Mouse (Mus musculus) urinary bladder, postnatal 36 days (tissue): ENCODE measurements at regions not wholly inside any gene's neighbourhood (a gene's known extent, or its start where the extent isn't known, plus 50 kb on each side); places are given as distances from the start of the nearest gene placed in this dataset.

Source experiments
- DNase-seq, 2 experiments: peaks; one replicate each; pipeline ENCODE4 v3.0.0; 2022; ENCODE audit warnings: low spot score in 2 of 2, mixed read lengths in 1 of 2

DNA sequence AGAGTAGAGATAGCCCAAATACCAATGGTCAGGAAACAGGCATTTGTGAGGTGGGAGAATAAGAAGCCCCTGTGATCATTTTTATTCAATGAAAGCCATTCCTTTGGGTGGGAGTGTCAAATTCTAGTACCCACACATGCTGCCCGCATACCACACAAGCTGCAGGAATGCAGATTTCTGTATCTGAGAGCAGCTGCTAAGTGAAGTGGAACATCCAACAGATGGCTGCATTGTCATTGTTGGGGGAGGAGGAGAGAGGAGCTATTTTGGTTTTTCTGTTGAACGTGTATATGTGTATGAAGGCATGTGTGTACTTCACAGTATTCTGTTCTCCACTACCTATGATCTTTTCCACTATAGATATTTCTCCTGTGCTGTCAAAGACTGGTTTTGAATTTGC is 392.3 kb upstream of the Mef2c start:
- no peak for DNase-seq

DNA sequence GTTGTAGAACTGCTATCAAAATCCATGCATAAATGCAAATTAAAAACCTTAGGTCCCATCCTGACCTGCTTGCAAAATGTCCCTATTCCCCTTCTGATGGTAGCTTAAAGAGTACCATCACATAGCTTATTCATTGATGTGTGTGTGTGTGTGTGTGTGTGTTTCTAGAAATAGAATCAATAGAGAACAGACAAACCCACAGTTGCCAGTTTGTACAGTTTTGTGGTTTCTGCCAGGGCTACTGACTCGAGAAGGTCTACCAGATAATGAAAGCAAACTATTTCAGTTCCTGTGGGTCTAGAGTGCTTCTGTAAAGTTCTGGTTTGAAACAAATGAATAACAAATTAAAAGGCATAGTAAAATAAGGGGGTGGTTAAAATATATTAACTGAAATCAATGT is 391.5 kb upstream of the Mef2c start:
- DNase-seq = no peak

DNA sequence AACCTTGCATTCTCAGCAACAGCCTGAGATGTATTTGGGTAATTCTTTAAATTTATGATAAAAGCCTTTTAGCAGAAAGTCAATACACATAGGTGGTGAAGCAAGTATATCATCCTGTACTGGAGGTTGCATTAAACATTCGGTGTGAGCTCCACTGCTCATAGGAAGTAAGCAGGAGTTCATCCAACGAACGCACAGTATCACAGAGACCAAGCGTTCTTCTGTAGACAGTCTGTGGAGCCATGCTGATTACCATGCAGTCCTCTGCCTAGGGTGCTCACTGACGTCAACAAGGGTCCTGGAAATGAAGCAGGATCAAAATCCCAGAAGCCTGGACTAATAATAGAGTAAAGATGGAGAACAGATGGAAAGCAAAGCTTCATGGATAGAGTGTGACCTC is 391.1 kb upstream of the Mef2c start:
- no peak for DNase-seq

DNA sequence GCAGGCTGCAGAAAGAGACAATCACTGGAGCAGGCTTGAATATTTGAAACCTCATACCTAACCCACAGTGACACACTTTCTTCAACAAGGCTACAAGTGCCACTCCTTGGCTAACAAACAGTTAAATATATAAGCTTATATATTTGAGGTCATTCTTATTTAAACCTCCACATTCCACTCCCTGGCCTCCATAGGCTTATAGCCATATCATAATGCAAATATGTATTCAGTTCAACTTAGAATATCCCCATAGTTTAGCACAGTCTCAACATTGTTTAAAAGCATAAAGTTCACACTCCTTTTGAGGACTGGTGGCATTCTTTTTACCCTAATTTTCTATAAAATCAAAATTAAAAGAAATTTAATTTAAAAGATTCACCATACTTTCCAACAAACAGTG is 390.0 kb upstream of the Mef2c start:
- no peak for DNase-seq

DNA sequence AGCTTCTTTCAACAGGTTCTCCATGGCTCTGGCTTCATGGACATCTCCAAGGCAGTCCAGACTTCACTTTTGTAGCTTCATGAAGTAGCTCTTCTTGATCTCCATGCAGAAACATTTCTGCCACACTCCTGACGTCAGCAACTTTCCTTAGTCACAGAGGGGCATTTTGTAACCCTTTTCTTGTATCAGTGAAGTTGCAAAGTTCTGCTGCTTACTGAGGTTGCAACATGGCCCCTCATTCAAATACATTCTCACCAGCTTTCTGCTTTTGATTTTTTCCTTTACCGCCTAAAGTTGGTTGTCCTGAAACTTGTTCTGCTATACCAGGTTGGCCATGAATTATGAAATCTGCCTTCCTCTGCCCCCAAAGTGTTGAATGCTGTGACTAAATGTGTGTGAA is 389.4 kb upstream of the Mef2c start:
- DNase-seq = no peak

DNA sequence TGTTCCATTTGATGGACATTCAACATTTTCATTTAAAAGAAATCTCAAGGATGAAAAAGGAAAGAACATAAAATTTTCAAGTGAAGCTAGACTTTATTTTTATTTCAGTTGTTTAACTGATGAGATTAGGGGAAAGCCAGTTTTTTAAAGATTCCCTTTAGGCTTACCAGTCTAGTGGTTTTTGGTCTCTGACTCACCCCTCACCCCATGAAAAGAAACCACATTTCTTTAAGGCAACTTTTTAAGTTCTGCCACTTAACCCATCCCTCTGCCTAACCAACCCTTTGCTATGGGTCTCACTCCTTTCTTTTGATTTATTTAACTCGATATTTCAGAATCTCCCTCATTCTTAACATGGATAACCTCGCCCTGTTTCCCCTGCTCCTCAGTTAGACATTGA is 388.1 kb upstream of the Mef2c start:
- DNase-seq = no peak

DNA sequence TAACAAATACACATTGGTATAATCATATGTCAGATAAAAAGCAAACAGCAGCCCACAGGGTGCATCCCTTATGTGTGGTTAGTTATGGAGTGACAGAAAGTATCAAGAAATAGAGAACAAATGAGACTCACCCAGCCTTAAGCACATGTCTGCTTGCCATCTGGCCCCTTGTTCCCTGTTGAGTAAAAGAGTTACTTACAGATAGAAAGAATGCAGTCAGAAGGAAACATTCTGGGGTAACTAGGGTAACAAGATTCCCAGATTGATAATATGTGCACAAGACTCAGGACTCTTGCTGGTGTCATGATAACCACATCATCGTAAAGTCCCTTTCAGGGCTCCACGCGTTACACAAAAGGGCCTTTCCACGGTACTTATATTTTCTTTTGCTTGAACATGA is 383.5 kb upstream of the Mef2c start:
- DNase-seq = no peak

DNA sequence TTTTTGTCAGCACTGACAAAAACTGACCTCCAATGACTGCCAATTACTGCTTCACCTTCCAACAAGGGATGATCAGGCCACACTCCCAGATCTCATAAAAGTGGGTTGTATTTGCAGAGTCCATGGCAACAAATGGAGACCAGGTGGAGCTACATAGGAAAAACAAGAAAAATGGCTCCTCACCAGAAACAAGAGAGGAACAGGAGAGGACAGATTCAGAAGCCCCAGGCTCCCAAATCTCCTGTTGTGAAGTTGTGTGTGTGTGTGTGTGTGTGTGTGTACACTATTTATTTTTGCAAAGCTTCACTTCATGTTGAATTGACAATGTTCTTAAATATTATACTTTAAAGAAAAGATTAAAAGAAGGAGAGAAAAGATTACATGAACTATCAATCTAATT is 380.2 kb upstream of the Mef2c start:
- DNase-seq = no peak

DNA sequence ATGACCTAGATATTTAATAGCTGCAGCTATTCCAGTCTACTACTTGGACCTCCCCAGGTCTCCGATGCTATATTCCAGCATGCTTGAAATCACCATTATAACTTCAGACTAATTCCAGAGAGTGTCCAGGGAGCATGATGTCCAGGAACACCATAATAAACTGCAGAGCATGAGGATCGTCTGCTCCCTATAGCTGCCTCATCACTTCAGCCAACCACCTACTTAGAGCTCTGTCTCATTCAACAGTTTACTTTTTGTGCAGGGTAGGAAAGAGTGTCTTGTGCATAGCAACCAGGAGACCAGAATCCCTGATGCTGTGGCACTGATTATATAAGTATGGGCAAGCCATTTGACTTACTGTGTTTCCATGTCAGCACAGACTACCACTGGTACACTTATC is 379.2 kb upstream of the Mef2c start:
- DNase-seq = no peak

DNA sequence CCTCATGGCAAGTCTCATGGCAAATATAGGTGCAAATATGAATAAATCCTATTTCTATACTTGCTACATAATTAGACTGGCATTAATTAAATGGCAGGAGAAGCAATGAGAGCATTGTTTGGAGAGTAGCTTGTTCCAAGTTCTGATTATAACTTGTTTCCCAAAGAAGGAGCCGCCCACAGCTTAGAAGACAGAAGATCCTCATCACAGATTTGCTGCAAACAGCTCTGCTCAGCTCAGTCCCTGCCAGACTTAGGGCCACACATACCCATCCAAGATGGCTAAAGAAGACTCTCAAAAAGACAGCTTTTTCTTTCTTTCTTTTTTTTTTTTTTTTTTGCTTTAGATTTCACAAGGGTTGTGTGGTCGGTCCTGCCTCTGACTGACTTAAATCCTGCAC is 377.4 kb upstream of the Mef2c start:
- no peak for DNase-seq

DNA sequence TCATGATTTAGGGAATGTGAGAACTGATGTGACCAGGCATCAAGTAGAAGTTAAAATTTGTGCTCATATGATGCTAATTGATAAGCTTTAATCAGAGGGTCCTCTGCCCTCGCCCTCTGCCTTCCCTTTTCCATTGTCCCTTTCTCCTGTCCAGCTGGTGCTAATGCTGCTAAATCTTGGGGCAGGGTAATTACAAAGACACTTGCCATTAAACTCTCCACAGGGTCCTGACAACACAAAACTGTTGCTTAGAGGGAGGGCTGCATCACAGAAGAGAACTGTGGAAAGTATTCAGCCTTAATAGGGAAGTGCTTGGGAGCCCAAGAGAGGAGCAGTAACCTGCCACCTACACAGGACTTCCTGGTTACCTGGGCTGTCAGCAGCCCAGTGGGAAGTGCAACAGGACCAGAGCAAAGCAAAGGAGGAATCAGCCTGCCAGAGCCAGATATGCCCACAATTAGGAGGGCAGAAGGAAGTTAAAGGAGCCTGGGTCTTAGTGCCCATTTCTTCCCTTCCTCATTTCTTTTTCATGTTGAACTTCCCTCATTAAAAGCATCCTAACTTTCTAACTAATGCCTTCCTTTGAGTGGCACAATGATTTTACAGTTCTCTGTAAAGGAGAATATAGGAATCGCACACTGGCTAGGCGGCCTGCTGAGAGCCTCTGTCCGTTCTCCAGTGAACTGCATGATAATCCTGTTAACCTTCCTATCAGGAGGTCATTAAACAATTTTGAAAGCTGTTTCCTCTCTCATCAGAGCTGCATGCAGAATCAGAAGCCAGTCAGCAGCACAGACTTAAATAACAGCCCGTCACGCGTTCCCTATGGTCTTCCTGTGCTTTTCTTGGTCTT is 372.5 kb upstream of the Mef2c start:
- no peak for DNase-seq

DNA sequence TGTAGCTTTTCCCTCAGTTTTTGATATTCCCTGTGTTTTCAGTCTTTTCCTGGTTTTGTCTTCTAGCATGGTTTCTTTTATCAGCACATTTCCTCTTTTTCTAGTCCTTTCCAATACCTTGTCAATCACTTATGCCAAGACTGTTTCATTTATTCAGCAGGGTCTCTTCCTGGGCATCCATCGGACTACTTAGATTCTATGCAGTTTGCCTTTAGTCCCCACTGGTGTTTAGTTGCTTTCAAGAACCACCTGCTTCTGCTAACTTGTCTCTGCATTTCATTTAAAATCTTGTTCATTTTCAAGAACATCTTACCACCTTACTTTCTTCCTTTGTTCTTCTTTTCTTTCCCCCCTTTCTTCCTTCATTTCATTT is 371.9 kb upstream of the Mef2c start:
- no peak for DNase-seq

DNA sequence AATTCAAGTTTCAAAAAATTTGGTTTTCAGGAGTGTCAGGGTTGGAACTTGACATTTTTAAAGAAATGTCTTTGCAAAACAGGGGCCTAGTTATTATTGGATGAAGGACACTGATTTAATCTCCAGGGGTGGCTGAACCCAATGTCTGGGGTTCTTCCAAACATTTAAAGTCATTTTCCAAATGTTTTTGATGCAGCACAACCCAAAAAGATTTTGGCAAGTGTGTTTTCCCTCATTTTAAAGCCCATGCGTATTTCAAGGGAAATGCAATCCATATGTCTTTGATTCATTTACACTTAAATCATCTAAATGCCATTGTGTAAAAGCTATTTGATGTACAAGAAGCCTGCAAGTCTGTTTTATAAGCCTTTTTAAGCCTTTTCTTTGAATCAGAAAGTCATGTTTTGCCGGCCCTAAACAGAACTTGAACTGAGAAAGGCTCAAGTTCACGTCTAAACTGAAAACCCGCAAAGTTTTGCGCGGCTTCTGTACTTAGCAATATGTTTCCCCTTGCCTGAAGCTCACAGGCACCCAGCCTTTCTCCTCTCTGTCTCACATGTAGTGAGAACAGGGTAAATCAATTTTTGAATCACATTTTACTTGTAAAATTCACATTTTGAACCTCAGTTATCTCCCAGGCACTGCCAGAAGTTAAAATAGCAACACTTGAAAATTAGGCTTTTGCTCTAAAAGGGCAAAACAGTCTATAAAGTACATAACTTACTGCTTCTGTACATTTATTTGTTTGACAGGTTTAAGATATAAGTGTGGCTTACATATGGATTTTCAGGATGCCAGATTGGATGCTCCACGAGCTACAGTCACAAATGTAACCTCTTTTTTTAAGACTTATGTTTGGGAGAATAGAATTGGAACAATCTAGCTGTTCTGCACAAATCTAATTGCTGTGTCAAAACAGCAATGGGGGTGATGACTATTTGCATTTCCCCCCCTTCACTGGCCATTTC is 370.9 kb upstream of the Mef2c start:
- DNase-seq = no peak

DNA sequence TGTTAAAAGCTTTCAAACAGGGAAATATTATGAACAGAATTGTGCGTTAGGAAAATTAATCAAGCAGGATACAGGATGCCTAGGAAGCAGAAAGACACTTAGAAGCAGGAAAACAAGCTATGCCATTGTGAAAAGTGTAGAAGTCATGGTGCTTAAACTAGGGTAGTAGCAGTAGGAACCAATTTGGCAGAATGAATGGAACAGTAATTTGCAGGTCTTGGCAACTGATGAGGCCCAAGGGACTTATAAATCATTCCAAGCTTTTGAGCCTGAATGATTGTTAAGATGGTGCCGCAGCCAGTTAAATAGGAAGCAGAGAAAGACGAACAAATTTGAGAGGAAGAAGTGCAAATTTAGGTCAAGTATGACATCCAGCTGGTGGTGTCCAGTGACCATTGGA is 360.5 kb upstream of the Mef2c start:
- DNase-seq = no peak

DNA sequence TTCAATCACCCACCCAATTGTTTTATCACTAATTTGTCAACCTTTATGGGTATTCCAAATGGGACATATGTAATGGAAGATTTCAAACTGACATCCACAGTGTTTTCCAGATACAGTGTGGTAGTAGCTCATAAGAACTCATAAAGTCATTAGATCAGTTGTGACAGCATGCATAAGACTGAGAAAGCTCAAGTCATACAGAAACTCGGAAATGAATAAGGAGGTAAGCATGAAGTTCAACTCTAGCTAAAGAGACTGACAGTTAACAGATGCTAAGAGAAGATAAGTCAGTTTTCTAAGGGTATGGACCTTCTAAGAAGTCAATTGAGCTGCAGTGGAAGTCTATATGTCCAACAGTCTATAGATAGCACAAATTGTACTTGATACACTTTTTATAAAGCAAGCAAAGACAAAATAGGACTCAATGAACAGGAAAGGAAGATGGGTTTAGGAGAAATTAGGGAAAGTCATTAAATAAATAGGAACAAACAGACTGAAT is 349.2 kb upstream of the Mef2c start:
- no peak for DNase-seq

DNA sequence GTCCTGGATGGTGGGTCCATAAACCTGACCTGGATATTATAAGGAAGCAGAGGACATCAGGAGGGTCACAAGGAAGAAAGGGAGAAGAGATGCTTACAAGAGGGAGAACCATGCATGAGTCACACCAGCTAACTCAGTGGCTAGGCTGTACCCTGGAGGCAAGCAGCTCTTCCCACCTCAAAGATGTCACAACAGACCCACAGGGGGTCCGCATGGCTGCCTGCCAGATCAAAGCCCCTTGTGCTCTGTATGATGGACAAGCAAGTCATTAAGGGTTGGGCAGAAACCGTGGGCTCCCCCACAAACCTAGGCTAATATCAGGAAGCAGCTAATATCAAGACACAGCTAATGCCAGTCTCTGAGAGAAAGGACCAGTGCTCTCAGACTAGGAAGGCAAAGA is 343.9 kb upstream of the Mef2c start:
- no peak for DNase-seq

DNA sequence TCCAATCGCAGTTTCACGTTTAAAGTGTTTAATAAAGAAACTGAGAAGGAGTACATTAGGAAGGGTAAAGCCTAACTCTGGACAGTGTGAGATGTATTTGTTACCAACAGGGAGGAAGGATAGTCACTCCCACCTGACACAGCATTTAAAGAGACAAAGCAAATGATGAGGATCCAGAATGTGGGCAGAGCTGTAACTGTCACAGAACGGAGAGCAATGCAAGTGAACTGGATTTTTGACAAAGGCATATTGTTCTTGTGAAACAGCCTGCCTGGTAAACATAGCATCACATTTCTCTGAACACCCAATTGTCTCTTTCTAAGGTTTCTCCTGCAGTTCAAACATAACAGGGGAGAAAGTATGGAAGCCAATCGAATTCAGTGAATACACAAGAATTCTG is 341.1 kb upstream of the Mef2c start:
- DNase-seq = no peak

DNA sequence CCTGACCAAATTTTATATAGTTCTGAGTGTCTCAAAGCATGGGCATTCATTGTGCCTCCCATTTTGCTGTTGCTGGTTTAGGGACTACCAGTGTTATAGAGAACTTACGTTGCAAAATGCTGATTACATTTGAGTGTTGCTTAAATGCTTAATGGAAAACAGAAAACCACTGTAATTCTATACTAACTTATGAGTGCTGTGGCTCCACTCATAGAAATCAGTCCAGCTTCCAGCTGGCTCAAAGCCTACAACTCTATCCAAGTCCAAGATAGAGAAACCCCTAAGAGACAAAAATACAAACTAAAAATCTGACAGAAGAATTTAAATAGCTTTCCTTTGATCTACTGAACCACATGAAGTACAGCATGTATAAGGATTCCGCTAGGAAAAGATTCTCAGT is 328.7 kb upstream of the Mef2c start:
- DNase-seq = no peak

DNA sequence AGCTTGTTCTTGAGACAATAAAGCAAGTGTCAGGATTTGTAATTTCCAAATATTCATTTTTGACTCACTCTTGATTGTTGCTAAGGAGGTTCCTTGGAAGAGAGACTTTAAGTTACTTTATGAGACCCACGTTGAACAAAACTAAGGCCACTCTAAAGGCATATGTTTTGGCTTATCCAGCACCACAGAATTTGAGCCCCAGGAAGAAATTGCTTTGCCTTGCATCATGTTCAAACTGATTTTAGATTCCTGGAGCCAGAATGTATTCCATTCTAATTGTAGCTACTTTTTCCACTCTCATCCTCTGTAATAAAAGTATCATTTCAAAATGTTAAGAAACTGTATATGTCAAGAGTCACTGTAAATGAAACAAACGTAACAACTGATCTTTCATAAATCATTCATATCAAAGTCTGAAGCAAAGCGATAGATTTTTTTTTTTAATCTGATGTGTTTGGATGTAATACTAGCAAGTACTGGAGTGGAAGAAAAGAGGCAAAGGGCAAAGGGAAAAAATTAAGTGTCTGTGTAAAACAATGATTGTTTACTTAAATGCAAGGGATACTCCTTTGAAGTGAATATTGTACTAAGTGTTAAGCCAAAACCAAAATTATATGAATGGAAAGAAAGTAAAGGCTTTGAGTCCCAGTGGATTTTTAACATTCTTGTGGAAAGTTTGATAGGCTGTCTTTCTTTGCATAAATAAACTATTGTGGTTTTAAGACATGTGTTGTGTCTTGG is 301.7 kb upstream of the Mef2c start:
- DNase-seq = no peak

DNA sequence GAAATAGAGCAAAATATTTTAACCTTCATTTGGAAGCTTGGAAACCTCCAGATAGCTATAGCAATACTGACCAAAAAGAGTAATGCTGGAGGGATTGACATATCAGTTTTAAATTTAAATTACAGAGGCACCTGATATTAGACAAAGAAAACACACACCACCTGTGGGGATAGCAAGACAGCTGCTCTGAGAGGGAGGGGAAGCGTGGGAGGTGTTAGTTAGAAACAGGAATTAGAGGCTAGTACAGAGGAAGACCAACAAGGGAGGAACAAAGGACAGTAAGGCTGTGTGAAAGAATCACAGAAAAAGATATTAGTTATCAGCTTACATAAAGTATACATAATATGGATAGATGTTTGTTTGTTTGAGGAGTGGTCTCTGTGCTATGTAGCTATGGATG is 297.2 kb upstream of the Mef2c start:
- DNase-seq = no peak

DNA sequence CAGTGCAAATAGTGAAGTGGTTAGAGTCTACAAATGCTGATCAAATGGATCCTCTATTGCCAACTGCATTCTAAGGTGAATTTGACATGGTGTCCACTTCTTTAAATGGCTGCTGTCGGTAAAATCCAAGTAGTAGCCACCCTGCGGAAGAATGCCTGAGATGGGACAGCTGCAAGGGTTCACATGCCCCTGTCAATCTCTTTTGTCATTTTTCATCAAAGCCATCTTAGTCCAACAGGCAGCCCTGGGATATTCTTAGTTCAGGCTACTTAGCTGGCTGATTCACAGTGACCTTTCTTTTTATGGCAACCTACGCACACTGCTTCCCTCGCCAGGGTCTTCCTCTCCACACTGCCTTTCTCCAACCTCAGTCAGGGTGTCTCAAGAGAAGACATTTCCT is 296.3 kb upstream of the Mef2c start:
- DNase-seq = no peak

DNA sequence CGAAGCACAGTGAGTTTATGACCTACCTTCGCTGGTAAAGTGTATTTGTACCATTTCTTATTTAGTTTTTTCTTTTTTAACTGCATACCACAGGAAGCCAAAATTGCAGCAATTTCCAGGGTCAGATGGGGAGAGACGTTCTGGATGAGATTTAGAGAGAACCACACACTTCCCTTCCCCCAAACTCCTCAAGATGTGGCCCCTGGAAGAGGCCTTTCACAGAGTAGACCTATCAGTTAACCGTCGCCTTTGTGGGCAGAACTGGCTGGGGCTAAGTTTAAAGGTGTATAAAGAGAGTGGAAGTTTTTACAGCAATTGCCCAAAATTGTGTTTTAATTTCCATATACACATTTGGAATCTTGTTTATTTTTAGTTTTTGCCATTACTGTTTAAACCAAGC is 295.7 kb upstream of the Mef2c start:
- no peak for DNase-seq
